Mouse (Mus musculus) layer of hippocampus, adult 11-12 months (tissue): Measurements from ENCODE around the gene Dlg2.

ENCODE experiments used
- DNase-seq: peaks from one replicate; pipeline ENCODE4 v3.0.0; 2022; ENCODE audit warnings: low spot score

The Dlg2 gene

GRCm38 (mm10) chr7:91262031-91262951 lies 785.8 kb downstream of the Dlg2 start:
- peak; percentile 28 for DNase-seq

DNA sequence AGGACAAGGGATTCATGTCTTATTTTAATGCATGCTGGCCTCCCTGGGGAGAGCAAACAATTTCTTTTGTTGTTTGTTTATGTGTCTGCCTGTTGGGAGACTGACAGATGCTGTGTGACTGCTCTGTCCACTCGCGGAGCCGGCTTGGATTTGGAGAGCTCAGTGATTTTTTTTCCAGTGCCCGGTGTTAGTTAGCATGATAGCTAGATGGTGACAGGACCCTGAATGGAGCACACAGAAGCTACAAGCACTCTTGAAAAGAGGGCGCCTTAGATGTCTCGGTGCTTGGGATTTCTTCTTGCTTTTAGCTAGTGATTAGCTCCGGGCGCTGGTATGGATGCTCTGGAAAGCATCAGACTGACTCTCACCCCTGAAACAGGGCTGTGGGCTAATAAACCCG lies 786.5 kb downstream of the Dlg2 start:
- peak; percentile 12 for DNase-seq

DNA sequence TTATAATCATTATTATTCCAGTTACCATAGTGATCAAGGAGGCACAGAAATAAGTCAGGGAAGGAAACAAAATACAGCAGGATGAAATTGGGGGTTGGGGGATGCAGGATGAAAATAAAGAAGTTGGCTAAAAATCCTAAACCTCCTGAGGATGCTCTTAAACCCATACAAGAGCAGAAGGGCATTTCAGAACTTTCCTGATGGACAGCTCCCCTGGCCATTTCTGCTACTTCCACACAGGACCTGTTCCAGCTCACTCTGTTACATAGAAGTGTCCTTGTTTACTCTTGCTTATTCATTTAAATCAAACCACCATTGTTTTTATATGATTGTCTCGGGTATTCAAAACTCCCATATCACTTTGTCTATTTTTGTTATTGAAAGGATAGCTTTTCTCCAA lies 791.3 kb downstream of the Dlg2 start:
- no peak for DNase-seq

DNA sequence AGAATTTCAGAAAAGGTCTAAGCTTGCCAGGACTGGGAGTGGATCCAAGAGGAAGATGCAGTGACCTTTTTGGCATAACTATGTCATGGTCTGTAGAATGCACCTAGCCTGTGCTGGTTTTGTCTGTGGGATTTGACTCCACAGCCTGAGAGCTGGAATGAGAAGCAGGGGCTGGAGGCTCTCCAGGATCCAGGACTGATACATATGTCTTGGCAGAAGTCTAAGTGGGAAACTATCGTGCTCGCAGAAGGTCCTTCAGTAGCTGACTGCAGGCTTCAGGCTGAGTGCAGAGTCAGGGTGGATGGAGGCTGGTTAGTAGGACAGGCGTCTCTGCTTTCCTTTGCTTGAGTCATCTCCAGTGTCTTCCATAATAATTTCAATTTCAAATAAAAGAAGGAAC lies 807.7 kb downstream of the Dlg2 start:
- peak; percentile 54 for DNase-seq

- no peak for DNase-seq
These were observed 811.9 kb downstream of the Dlg2 start for GRCm38 (mm10) chr7:91288324-91288723.

DNA sequence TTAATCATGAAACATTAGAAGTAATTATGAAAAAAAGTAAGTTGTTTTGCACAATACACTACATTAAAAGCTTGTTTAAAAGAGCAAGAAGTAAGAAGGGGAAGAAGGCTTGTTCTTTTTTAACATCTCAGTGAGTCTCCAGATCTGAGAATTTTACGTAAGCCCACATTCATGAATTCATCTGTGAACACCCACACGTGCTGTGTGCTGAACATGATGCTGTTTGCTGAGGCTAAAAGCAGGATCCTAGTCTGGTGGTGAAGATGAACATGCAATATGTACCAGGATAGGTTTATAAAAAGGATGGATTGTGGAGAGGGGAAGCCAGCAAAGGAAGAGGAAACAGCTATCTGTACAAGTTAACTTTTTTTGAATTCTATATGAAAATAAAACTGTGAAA lies 819.7 kb downstream of the Dlg2 start:
- DNase-seq, result peak; percentile 44

GRCm38 (mm10) chr7:91311177-91311576 lies 834.7 kb downstream of the Dlg2 start:
- DNase-seq, result no peak

GRCm38 (mm10) chr7:91345073-91345472 lies 868.6 kb downstream of the Dlg2 start:
- DNase-seq, result no peak

DNA sequence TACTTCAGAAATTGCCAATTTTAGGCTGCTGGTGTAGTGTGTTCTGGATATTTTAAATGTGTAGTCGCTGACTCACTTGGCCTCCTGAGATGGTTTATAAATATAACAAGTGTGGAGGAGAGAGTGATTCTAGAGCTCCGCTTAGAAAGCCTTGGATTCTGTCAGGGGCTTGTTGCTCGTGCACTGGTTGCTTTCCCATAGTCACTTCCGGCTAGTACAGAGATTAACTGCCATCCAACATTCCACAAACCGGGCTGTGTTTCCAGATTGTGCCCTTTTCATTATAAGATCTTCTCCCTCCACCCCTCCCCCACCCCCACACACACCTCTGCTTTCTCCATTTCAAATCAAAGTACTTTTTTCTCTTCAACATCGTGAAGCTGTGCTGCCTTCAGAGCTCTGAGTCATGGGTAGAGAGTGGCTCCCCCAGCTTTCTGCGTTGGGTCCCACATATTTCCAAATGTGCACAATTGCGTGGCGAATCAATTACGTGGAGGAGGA lies 893.4 kb downstream of the Dlg2 start:
- peak; percentile 33 for DNase-seq

GRCm38 (mm10) chr7:91382281-91382680 lies 905.8 kb downstream of the Dlg2 start:
- no peak for DNase-seq

GRCm38 (mm10) chr7:91383873-91384272 lies 907.4 kb downstream of the Dlg2 start:
- DNase-seq, result no peak

- DNase-seq, result no peak
These were observed 912.8 kb downstream of the Dlg2 start for GRCm38 (mm10) chr7:91389272-91389671.

DNA sequence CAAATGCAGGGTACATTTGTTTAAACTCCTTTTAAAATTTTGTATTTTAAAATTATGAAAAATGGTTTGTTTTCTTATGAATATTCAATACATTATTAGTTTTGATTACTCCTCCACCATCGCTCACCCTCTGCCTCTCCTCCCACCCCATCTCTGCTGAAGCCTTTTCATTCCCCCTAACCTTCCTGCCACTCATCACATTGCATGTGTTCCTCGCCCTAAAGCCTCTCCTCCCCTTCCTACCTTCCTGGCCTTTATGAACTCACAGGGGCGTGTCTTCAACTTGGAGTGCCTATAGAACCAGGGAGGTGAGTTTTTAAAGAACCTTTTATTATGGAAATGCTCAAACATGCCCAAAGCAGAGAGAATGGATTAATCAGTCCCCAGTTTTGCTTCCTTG lies 921.4 kb downstream of the Dlg2 start:
- DNase-seq, result no peak

DNA sequence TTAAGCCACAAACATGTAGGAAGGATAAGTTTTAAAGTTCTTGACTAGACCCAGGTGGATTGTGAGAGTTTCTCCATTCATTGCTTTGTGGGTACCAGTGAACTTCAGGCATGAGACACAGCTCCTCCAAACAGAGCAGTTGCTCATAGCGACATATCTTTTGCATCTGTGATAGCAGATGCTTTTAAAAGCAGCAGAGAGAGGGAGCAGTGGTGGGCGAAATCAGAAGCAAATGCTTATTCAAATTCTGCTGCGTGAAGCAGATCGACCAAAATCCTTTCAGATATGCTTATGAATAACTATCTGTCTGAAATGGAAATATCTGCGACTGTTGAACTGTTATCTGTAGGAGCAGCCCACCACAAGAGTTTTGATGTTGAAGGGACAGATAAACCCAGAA lies 935.6 kb downstream of the Dlg2 start:
- DNase-seq, result peak; percentile 52

DNA sequence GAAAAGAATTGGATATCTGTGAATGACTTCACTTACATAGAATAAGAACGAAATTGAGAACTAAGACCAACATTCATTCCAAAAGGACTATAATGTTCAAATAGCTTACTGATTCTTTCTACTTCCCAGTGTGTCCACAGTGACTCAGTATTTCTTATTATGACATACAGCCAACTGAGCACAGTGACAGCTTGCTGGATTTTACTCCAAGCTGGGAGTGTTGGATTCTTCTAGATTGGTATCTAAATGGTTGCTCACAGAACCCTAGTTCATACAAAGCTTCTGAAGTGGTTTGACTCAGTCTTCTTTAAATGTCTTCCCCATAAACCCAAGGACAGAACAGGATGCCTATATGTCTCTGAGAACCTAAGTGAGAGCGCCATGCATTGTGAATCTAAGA lies 937.7 kb downstream of the Dlg2 start:
- no peak for DNase-seq

- DNase-seq, result peak; percentile 62
These were observed 938.3 kb downstream of the Dlg2 start for GRCm38 (mm10) chr7:91414749-91415148.

- DNase-seq, result no peak
These were observed 943.7 kb downstream of the Dlg2 start for GRCm38 (mm10) chr7:91420215-91420614.

- DNase-seq, result no peak
These were observed 947.3 kb downstream of the Dlg2 start for GRCm38 (mm10) chr7:91423784-91424183.

GRCm38 (mm10) chr7:91429712-91430275 lies 953.3 kb downstream of the Dlg2 start:
- DNase-seq, result no peak

DNA sequence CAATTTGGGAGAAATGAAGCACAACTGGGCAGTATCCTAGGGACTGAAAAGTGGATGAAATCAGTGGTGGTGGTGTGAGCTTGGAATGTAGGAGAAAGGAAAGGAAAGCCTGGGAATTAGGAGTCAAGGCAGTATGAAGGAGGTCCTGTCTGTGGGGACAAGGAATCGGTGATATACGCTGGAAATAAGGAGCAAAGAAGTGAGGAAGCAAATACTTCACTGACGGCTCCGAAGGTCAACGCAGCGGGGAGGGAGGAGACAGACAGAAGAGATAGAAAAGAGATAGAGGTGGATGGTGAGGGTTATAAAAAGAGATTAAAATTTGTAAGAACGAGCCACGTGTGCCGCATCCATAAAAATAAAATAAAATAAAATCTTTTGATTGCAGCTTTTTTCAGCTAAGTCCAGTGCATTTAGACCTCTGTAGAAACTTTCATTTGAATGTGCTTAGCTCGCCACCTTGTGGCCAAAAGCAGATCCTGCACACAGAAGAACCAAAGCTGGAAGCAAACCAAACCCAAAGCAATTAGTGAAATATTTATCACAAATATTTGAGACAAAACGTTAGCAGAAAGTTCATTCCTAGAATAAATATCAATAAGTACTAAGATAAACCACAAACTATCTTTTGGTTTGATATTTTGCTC lies 955.2 kb downstream of the Dlg2 start:
- DNase-seq, result peak; percentile 69

DNA sequence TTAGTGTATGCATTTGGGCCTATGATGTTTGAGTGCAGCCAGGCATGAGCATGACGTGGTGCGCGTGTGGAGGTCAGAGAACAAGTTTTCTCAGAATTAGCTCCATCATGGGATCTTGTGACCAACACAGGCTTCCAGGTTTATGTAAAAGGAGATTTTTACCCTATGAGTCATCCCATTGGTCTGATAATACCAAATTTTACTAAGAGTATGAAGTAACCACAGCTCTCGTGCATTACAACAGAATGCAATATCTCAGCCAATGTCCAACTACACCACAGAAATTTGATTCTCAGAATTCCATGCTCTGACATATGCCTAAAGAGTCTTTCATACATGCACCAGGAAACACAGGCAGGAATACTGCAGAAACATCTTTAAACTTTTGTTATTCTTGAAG lies 956.1 kb downstream of the Dlg2 start:
- no peak for DNase-seq

DNA sequence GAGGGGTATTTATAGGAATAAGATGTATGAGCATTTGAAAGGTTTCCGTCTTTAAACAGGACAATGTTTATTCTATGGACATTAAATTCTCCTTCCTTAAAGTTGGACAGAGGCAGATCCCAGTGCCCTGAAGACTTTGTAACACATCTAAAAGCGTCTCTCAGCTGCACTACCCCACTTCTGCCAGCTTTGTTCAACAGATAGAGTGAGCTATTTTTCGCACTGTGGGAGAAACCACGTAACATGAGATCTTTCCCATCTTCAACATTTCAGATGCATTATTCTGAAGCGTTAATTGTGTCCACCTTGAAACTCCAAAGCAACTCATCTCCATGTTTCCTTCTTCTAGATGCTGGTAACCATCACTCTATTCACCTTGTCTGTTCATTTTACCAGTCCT lies 958.3 kb downstream of the Dlg2 start:
- no peak for DNase-seq

- DNase-seq, result no peak
These were observed 963.9 kb downstream of the Dlg2 start for GRCm38 (mm10) chr7:91440326-91440725.
